Mouse (Mus musculus): ENCODE data around the gene Mrpl52.

Gene Mrpl52

GRCm38 (mm10) chr14:54426689-54427398, at the start of gene Mrpl52:
Mrpl52 (plus strand) TSS chr14:54426909.
- peak; percentile 77 to 92 for DNase-seq (ENCODE audit: low spot score in 2 of 2)

- DNase-seq (ENCODE audit: low spot score in 2 of 2), result no peak
These were observed 49.5 kb upstream of the Mrpl52 start for GRCm38 (mm10) chr14:54377166-54377565.

DNA sequence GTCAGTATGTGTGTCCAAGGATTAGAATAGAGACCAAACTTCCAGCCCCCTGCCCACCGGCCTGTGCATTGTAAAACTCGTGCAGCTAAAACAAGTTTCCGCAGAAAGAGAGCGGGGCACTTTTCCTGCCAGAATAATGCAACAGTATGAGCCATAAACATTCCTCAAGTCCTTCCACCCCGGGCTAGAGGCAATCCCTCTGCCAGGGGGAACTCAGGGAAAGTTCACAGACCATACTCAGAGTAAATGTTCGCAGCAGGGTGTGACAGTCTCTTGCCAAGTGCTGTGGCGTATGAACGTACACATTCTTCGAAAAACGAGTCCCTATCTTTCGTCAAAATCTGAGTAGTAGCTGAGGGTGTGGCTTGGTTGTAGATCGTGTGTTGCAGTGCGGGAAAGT, 47.1 kb upstream of the Mrpl52 start:
- no peak for DNase-seq (ENCODE audit: low spot score in 2 of 2)

- no peak for DNase-seq (ENCODE audit: low spot score in 2 of 2)
These were observed 46.1 kb upstream of the Mrpl52 start for GRCm38 (mm10) chr14:54380616-54381015.

GRCm38 (mm10) chr14:54381816-54382215, 44.9 kb upstream of the Mrpl52 start:
- no peak for DNase-seq (ENCODE audit: low spot score in 2 of 2)

DNA sequence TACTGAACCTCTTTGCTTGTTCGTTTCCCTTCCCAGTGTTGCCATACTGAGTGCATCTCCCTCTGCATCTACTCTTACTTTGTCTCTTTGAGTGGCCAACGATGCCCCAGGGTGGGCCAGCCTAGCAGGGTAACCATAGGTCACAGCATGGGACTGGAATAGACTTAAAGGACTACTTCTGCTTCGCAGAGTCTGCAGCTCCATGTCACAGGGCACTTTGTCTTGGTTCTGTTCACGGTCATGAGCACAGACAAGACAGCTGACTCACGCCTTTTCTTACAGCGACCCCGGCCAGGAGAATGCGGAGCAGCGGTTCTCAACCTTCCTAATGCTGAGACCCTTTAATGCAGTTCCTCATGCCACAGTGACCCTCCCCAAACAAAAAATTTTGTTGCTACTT, 44.1 kb upstream of the Mrpl52 start:
- no peak for DNase-seq (ENCODE audit: low spot score in 2 of 2)

DNA sequence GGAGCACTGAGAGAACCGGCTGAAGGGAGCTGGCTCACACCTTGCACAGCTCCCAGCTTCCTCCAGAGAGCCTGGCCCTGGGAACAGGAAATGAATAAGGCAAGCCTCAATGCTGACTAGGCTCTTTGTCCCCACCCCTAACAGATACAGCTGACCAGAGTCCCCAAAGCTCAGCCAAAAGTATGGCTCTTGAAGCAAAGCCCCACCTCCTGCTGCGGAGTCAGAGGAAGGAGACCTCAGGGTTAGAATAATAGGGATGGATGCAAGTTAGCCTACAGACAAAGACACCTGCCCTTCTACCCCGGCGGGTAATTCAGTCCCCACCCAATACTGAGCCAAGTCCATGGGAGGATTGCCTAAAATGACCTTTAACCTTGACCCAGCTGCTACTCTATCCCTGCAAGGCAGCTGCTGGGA, 43.3 kb upstream of the Mrpl52 start:
- no peak for DNase-seq (ENCODE audit: low spot score in 2 of 2)

GRCm38 (mm10) chr14:54384396-54384795, 42.3 kb upstream of the Mrpl52 start:
- no peak for DNase-seq (ENCODE audit: low spot score in 2 of 2)

GRCm38 (mm10) chr14:54385968-54386618, 40.6 kb upstream of the Mrpl52 start:
- DNase-seq (ENCODE audit: low spot score in 2 of 2), result no peak

DNA sequence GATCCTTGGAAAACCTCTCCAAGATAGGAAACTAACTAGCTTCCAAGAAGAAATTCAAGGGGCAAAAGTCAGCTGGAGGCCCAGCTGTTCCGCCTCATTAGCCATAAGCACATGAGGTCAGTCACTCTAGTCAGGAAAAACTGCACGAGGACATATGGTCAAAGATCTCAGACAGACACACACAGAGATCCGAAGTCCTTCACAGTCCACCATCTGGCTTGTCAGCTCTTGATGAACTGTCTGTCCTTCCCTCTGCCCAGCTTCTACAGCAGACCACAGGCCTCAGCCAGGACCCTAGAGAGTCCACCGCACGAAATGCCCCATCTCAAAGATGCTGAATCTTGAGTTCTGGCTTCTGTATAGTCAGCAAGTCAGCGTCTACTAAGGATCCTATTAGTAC, 39.2 kb upstream of the Mrpl52 start:
- no peak for DNase-seq (ENCODE audit: low spot score in 2 of 2)

DNA sequence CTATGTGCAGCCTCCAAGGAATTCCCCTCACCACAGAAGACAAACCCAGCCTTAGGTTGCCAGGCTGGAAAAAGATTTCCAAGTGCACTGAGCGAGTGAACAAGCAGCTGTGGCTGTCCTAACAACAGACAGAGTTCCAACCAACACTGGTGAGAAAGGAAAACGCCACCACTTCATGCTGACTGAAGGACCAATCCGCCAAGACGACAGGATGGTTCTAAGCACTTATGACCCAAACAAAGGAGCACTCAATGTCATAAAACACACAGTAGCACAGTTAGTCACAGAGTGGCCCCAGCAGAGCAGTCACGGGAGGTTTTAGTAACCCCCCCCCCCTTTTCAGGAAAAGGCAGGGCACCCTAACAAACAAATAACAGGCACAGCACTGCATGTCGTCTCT, 35.9 kb upstream of the Mrpl52 start:
- DNase-seq (ENCODE audit: low spot score in 2 of 2), result no peak

GRCm38 (mm10) chr14:54393794-54394193, 32.9 kb upstream of the Mrpl52 start:
- no peak for DNase-seq (ENCODE audit: low spot score in 2 of 2)

GRCm38 (mm10) chr14:54394309-54394708, 32.4 kb upstream of the Mrpl52 start:
- no peak for DNase-seq (ENCODE audit: low spot score in 2 of 2)

DNA sequence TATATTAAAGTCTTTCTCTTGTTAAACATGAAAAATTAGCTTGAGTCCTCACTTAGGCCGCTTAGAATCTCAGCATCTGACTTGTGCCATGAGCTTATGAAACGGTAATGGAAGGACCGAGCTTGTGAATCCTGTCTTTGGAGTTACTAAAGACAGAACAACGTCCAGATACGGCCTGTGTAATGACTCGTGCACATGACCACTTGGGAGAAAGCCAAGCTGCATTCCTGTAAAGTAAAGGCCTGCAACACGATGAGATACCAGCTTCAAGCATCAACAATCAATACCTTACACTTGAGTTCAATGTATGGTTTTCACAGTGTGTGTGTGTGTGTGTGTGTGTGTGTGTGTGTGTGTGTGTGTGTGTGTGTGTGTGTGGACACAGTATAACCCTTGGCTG, 30.0 kb upstream of the Mrpl52 start:
- DNase-seq (ENCODE audit: low spot score in 2 of 2), result no peak

DNA sequence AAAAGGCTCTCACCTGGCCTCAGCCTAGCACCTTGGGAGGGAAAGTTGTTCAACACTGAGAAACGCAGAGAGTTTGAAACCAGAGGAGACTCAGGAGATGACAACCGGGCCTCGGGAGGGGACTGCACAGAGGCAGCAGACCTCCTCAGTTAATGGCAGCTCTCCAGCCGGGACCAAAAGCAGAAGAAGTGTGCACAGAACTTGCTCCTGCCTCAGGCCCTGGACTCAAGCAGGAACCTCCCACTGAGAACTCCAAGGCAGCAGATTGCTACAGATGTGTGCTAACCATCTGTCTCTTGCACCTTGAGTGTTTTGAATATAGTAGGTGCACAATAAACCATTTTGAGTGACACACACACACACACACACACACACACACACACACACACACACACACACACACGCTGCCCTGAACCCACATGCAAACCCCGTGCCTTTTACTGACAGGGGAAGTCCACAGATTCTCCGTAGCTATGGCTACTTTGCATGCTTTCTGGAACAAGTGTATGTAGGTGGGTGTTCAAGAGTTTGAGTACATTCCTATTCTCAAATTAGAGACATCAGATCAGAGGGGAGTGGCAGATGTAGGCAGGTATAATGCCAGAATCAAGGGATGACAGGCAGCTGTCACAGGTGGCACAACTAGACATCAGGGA, 28.7 kb upstream of the Mrpl52 start:
- no peak for DNase-seq (ENCODE audit: low spot score in 2 of 2)

GRCm38 (mm10) chr14:54398528-54398916, 28.2 kb upstream of the Mrpl52 start:
- no peak for DNase-seq (ENCODE audit: low spot score in 2 of 2)

GRCm38 (mm10) chr14:54398921-54399382, 27.8 kb upstream of the Mrpl52 start:
- DNase-seq (ENCODE audit: low spot score in 2 of 2), result no peak

- no peak for DNase-seq (ENCODE audit: low spot score in 2 of 2)
These were observed 25.0 kb upstream of the Mrpl52 start for GRCm38 (mm10) chr14:54401723-54402122.

DNA sequence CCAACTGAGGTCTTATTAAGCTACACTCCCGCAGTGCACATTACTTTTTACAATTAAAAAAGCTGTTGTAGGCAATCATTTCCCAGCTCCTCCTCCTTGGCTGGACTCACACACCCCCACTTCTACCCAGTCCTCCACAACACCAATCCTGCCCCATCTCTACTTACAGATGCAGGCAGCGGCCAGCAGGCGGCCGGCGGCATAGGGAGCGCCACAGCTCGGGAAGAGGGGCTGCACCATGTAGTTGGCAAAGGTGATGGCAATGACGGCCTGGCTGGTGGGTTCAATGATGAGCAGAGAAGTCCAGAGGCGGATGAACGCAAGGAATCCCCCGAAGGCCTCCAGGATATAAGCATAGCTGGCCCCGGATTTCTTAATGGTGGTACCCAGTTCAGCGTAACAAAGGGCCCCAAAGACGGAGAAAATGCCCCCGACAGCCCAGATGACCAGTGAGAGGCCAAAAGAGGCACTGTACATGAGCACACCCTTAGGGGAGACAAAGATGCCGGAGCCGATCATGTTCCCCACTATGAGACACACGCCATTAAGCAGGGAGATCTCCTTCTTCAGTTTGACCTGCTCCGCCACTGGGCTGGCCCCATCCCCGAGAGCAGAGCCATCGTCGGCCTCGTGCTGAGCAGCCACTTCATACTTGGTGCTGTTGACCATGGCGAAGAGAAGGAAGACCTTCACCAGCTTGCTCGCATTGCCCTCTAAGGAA, 18.2 kb upstream of the Mrpl52 start:
- DNase-seq (ENCODE audit: low spot score in 2 of 2), result no peak

GRCm38 (mm10) chr14:54409057-54409645, 17.6 kb upstream of the Mrpl52 start:
- DNase-seq (ENCODE audit: low spot score in 2 of 2), result no peak

DNA sequence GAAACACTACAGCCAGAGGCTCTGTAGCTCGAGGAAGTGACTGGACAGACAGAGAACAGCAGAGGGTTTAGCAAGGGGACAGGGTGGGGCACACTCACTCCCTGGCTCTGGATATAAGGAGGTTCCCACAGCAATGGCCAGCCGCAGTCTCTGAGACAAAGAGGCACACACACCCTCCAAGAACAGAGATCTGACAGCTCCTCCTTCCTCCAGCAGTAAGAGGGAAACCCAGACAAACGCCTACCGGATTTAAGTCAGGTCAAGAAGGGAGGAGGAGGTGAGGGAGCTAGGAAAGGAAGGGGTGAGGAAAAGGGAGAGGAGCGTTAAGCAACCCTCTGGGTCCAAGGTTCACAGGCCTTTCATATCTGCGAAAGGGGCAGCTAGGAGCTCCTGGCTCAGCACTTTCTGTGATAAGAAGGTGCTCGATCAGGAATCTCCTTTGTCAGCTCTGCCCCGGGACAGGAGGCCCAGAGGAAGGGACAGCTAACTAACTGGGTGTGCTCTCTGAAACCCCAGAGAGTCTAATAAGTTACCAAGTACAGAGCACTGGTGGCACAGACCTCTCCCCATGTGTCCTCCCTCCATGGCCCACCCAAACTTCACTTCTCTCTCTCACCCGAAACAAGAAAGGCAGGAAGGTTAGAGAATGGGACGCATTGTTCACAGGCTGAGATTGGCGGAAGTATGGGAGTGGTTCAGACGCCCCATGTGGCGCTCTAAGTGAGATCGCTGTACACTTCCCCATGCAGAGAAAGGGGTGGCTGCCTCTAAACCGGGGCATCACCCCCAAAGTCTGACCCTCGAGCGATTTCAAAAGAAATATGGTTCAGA, 16.5 kb upstream of the Mrpl52 start:
- DNase-seq (ENCODE audit: low spot score in 2 of 2), result no peak

All from cerebellum, postnatal 4 days (tissue).